Mouse (Mus musculus) heart, embryonic 11.5 days (tissue): Measurements from ENCODE around the gene Mif4gd. TPM values are rescaled to one million over a fixed set of nuclear protein-coding genes. Genes with fewer than 3 reads are reported as not detected.
"Not testable (repeated sequence)": the region's sequence is repeated elsewhere in the genome, so short reads cannot be mapped to it uniquely, and the experiment has no call there.

ENCODE experiments used
- ATAC-seq: fragments of 200-750 bp; cut with Nextera tagmentation; replicated peaks from 2 replicates; pipeline ENCODE4 v1.8.0; 2017; ENCODE audit warnings: moderate library complexity; ENCODE audit not compliant: insufficient number of reproducible peaks, low FRiP score, low TSS enrichment
- H3K27ac ChIP-seq: fragments of 300-500 bp; sonication (generic); 2 replicates; pipeline ENCODE4 v1.5.1; 2014; ENCODE audit warnings: mild to moderate bottlenecking, low read depth, low read length
- H3K27me3 ChIP-seq: fragments of 300-500 bp; sonication (generic); 2 replicates; pipeline ENCODE4 v1.6.1; 2014; ENCODE audit warnings: mild to moderate bottlenecking, low read length, mixed read lengths; ENCODE audit not compliant: control insufficient read depth, insufficient read depth
- H3K36me3 ChIP-seq: fragments of 300-500 bp; sonication (generic); 2 replicates; pipeline ENCODE4 v1.6.1; 2014; ENCODE audit warnings: mild to moderate bottlenecking, low read length, moderate library complexity, mixed read lengths; ENCODE audit not compliant: control insufficient read depth, insufficient read depth
- H3K4me1 ChIP-seq: fragments of 300-500 bp; sonication (generic); 2 replicates; pipeline ENCODE4 v1.6.1; 2014; ENCODE audit warnings: low read length; ENCODE audit not compliant: control insufficient read depth, insufficient read depth
- H3K4me2 ChIP-seq: fragments of 300-500 bp; sonication (generic); 2 replicates; pipeline ENCODE4 v1.6.1; 2014; ENCODE audit warnings: mild to moderate bottlenecking, moderate library complexity
- H3K4me3 ChIP-seq: fragments of 300-500 bp; sonication (generic); 2 replicates; pipeline ENCODE4 v1.5.1; 2014; ENCODE audit warnings: low read depth, low read length
- H3K9ac ChIP-seq: fragments of 300-500 bp; sonication (generic); 2 replicates; pipeline ENCODE4 v1.6.1; 2014; ENCODE audit warnings: mild to moderate bottlenecking, low read depth, low read length, moderate library complexity
- H3K9me3 ChIP-seq: fragments of 300-500 bp; sonication (generic); replicated peaks from 2 replicates; pipeline ENCODE4 v1.6.1; 2016; ENCODE audit warnings: low read length; ENCODE audit not compliant: control insufficient read depth
- WGBS: fragments of 180-500 bp; shearing (Covaris S2); extraction: QIAGEN DNeasy Blood & Tissue Kit; methylation state at CpG from one replicate; pipeline ENCODE4 v1.1.7; 2014; ENCODE audit not compliant: insufficient replicate concordance; 5-methylcytosine and 5-hydroxymethylcytosine counted together
- polyA plus RNA-seq: library from polyadenylated mRNA; unstranded; fragments of >200 nt; fragmentation: Nextera tagmentation; extraction: Ambion mirVana; gene quantifications from 2 replicates; pipeline ENCODE4 v1.2.1, GENCODE M21; 2014

The Mif4gd gene
- polyA plus RNA-seq, 1 experiment from 2014 or later, result 22.7 TPM

DNA sequence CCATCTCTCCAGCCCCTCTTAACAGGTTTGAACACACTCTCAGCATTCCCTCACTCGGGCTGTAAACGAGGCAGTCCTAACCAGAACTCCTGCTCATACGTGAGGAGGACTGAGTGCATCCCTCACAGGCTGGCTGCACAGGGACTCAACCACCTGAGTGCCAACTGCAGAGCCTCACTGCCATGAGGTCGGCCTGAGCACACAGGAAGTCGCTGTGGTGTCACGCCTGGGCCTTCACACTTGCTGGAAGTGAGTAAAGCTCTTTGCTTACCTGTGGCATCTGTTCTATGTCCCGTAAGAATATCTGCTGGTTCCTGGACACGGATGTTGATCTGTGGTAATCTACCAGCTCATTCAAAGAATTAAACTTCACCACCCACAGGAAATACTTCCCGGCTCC, 33.7 kb upstream of the Mif4gd start:
- no peak for ATAC-seq
- peaks cover 9% of the 10 kb centered on the region for H3K36me3 ChIP-seq
- 94% methylated on average over 9 of the region's 9 CpGs for WGBS
- no peak overlapping the region for H3K9ac ChIP-seq
- no peaks in the 10 kb centered on the region for H3K27me3 ChIP-seq
- no peak overlapping the region for H3K27ac ChIP-seq
- H3K9me3 ChIP-seq, result no peaks in the 10 kb centered on the region
- peaks cover 5% of the 10 kb centered on the region; the same call in 1 of the 2 replicates for H3K4me1 ChIP-seq
- no peak overlapping the region for H3K4me3 ChIP-seq
- H3K4me2 ChIP-seq, result no peak overlapping the region

DNA sequence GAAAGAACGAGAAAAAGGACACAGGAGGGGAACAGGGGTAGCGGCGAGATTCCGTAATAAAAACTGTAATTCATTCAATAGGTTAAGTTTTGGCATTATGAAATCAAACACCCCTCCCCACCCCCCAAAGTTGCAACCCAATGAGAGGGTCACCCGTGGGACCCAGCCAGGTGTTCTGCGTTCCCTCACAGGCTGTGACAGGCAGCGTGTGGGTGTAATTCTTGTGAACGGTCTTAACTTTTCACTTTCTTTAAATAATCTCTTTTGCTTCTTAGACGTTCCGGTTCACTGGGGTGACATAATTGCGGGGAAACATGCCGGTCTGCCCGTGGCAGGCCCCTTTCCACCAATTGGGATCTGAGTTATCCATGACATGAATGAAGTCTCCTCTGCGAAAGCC, 32.7 kb upstream of the Mif4gd start:
- H3K27me3 ChIP-seq, ATAC-seq, H3K4me3 ChIP-seq, H3K27ac ChIP-seq, H3K9ac ChIP-seq, H3K9me3 ChIP-seq, H3K4me2 ChIP-seq, H3K4me1 ChIP-seq, H3K36me3 ChIP-seq: not testable (repeated sequence)
- 81% methylated on average over 14 of the region's 14 CpGs for WGBS

DNA sequence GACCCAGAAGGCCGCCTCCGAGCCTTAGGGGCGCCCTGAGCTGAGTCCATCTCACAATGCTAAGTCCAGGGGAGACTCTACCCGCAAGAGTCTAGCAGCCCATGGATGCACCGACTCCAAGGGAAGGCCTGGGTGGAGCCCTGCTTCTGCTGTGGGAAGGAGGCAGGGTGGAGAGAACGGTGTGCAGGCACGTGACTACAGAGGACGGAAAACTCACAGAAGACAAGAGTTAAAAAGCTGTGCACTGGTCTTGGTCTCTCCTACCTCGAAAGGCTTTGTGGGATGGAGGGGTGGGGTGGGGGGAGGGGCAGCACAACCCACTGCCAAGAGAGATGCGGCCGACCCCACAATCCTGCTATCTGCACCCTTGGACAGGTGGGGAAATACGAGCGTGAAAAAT, 31.5 kb upstream of the Mif4gd start:
- Histone ChIP-seq H3K27me3 (no peaks in the 10 kb centered on the region), H3K27ac (no peak overlapping the region), H3K4me2 (no peak overlapping the region), H3K4me3 (no peak overlapping the region), H3K9ac (no peak overlapping the region), H3K4me1 (peaks cover under 1% of the 10 kb centered on the region; the same call in 1 of the 2 replicates), H3K9me3 (no peaks in the 10 kb centered on the region), H3K36me3 (peaks cover 9% of the 10 kb centered on the region)
- no peak for ATAC-seq
- WGBS, result 91% methylated on average over 13 of the region's 13 CpGs

DNA sequence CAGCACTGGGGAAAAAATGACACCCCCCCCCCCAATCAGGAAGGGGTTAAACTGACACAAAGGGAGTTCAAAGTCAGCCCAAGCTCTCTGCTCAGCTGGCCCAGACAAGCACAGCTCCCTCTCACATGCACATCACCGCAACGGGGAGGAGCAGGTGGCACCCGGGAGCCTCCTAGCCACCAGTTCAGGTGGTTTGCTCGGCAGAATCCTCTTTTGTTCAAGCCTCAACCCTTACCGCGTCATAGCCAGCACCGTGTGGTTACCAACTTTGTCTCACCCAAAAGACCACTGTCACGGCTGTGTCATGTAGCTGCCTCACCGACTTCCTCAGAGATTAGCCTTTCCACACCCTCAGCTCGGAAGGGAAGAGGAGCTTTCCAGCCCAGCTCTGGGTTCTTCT, 30.5 kb upstream of the Mif4gd start:
- peaks cover 5% of the 10 kb centered on the region; the same call in 1 of the 2 replicates for H3K4me1 ChIP-seq
- H3K27ac ChIP-seq, result no peak overlapping the region
- ATAC-seq, result no peak
- H3K9me3 ChIP-seq, result no peaks in the 10 kb centered on the region
- peaks cover 6% of the 10 kb centered on the region for H3K36me3 ChIP-seq
- WGBS, result 65% methylated on average over 10 of the region's 10 CpGs
- no peaks in the 10 kb centered on the region for H3K27me3 ChIP-seq
- no peak overlapping the region for H3K9ac ChIP-seq
- H3K4me3 ChIP-seq, result no peak overlapping the region
- H3K4me2 ChIP-seq, result no peak overlapping the region

DNA sequence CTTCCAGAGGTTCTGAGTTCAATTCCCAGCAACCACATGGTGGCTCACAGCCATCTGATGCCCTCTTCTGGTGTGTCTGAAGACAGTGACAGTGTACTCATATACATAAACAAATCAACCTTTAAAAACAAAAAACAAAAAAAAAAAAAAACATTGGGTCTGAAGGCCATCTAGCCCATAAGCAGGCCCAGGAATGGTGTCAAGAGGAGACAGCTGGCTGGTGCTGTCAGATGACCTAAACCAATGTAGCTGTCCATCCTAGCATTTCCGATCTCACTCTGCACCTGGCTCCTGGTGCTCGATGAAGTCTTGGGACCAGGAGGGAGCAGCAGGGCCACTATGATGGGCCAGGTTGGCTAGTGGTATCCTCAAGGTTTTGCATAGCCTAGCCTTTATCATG, 29.9 kb upstream of the Mif4gd start:
- no peak overlapping the region for H3K4me2 ChIP-seq
- no peak overlapping the region for H3K4me3 ChIP-seq
- H3K27me3 ChIP-seq, result no peaks in the 10 kb centered on the region
- no peaks in the 10 kb centered on the region for H3K9me3 ChIP-seq
- 96% methylated on average over 2 of the region's 2 CpGs for WGBS
- H3K9ac ChIP-seq, result no peak overlapping the region
- H3K36me3 ChIP-seq, result peaks cover 6% of the 10 kb centered on the region
- no peak overlapping the region for H3K27ac ChIP-seq
- ATAC-seq, result no peak
- peaks cover 5% of the 10 kb centered on the region; the same call in 1 of the 2 replicates for H3K4me1 ChIP-seq

DNA sequence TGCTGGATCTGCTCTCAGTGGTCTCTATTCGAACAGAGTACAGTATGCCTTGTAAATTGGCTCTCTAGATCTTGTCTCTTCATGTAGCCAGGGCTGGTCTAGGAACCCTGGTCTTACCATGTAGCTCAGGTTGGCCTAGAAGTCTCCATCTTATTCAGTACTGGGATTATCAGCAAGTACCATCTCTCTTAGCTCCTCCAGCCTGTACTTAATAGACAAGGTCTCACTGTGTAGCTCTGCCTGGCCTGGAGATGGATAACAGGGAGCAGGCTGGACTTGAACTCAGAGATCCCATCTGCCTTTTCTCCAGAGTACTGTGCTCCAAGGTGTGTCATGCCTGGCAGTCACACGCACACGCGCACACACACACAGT, 28.9 kb upstream of the Mif4gd start:
- Histone ChIP-seq H3K4me3 (no peak overlapping the region), H3K27me3 (no peaks in the 10 kb centered on the region), H3K36me3 (peaks cover 4% of the 10 kb centered on the region), H3K27ac (no peak overlapping the region), H3K9me3 (no peaks in the 10 kb centered on the region), H3K9ac (no peak overlapping the region), H3K4me2 (no peak overlapping the region), H3K4me1 (peaks cover 5% of the 10 kb centered on the region; the same call in 1 of the 2 replicates)
- 91% methylated on average over 4 of the region's 4 CpGs for WGBS
- ATAC-seq, result no peak

DNA sequence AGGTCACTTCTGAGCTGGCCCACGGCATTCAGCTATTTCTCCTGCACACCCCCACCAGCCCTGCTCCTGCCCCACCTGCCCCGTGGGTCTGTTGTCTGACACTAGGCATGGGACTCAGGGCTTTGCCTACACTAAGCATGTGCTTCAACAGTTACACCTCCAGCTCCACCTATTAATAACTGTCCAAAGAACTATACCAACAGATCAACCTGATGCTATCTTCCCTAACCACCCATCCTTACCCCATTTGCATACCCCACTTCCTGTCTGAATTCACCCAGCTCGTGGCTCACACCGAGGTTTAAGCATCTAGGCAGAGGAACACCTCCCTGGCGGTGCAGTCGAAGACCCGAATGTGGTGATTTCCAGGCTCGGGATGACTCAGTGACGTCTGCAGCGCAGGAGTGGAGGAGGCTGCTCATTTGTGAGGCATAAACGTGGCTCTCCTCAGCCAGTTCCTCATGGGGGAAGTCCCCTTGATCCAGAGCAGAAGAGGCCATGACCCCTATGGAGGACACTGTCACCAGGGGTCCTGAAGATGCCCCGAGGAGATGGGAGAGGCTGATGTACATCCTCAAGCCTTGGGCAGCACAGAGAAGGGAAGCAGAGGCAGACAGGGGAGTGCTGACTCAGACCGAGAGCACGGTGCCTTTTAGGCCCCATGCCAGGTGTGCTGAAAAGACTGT, 28.4 kb upstream of the Mif4gd start:
- H3K9ac ChIP-seq, result no peak overlapping the region
- no peak overlapping the region for H3K4me2 ChIP-seq
- no peak overlapping the region for H3K27ac ChIP-seq
- no peaks in the 10 kb centered on the region for H3K9me3 ChIP-seq
- H3K4me3 ChIP-seq, result no peak overlapping the region
- no peak for ATAC-seq
- H3K4me1 ChIP-seq, result peaks cover 5% of the 10 kb centered on the region; the same call in 1 of the 2 replicates
- peaks cover 2% of the 10 kb centered on the region; the same call in 1 of the 2 replicates for H3K36me3 ChIP-seq
- WGBS, result 45% methylated on average over 14 of the region's 14 CpGs
- H3K27me3 ChIP-seq, result no peaks in the 10 kb centered on the region

DNA sequence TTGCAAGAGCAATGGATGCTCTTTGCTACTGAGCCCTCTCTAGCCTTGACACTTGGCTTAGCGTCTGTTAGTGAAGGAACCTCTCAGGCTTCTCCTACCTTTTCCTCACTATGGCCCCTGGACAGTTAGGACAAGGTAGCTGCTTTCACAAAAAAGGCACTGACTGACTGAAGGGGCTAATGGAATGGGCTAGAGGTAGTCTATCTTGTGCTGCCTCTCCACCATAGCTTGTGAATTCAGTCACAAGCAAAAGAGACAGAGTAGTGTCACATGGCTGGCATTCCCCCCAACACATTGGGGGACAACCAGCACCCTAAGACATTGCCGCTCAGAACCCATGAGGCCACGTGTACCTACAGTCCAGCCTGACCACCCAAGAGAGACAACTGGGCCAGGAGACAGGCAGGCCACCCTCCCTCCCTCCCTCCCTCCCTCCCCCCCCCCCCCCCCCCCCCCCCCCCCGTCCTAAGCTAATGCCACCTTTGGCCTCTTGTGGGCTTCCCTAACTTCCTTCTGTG, 27.6 kb upstream of the Mif4gd start:
- H3K36me3 ChIP-seq, result peaks cover 2% of the 10 kb centered on the region; the same call in 1 of the 2 replicates
- no peak overlapping the region for H3K4me3 ChIP-seq
- H3K9me3 ChIP-seq, result no peaks in the 10 kb centered on the region
- ATAC-seq, result no peak
- WGBS, result 77% methylated on average over 3 of the region's 4 CpGs
- H3K4me2 ChIP-seq, result no peak overlapping the region
- no peak overlapping the region for H3K9ac ChIP-seq
- no peak overlapping the region for H3K27ac ChIP-seq
- no peaks in the 10 kb centered on the region for H3K27me3 ChIP-seq
- peaks cover 5% of the 10 kb centered on the region; the same call in 1 of the 2 replicates for H3K4me1 ChIP-seq

DNA sequence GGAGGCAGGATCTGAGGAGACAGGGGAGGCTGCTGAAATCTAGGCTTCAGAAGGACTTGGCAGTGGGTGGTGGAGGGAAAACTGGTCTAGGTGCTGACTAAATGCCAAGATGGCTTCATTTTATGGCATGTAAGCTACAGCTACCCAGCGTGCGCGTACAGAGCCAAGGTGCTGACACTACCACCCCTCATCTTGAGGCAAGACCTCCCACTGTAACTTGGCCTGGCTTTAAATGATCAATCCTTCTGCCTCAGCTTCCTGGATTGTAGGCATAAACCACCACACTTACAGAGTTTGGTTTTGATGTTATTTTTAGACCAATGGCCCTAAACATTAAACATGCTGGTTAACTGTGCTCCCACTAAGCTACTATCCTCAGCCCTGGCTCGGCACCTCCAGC, 26.8 kb upstream of the Mif4gd start:
- no peak overlapping the region for H3K9ac ChIP-seq
- H3K4me1 ChIP-seq, result peaks cover 5% of the 10 kb centered on the region; the same call in 1 of the 2 replicates
- no peak overlapping the region for H3K4me3 ChIP-seq
- no peak for ATAC-seq
- H3K36me3 ChIP-seq, result peaks cover 2% of the 10 kb centered on the region; the same call in 1 of the 2 replicates
- no peaks in the 10 kb centered on the region for H3K9me3 ChIP-seq
- 68% methylated on average over 4 of the region's 4 CpGs for WGBS
- no peak overlapping the region for H3K4me2 ChIP-seq
- no peak overlapping the region for H3K27ac ChIP-seq
- no peaks in the 10 kb centered on the region for H3K27me3 ChIP-seq
